Mouse (Mus musculus) gastrocnemius, adult 8-10 months (tissue): ENCODE measurements around the gene Cldn3. TPM values are rescaled to one million over a fixed set of nuclear protein-coding genes. Genes with fewer than 3 reads are reported as not detected.

Experiments used
- DNase-seq, 2 experiments: peaks; one replicate each; pipeline ENCODE4 v3.0.0; 2022; ENCODE audit warnings: low spot score in 2 of 2
- total RNA-seq, 4 experiments: library from RNA; stranded (reverse); gene quantifications; 2 replicates each; pipeline ENCODE4 v1.2.4; 2022

Cldn3 gene
- total RNA-seq, 4 experiments from 2014 or later: not detected

- no peak for DNase-seq
These were observed 16.1 kb downstream of the Cldn3 start for GRCm38 (mm10) chr5:135002151-135002550.

DNA sequence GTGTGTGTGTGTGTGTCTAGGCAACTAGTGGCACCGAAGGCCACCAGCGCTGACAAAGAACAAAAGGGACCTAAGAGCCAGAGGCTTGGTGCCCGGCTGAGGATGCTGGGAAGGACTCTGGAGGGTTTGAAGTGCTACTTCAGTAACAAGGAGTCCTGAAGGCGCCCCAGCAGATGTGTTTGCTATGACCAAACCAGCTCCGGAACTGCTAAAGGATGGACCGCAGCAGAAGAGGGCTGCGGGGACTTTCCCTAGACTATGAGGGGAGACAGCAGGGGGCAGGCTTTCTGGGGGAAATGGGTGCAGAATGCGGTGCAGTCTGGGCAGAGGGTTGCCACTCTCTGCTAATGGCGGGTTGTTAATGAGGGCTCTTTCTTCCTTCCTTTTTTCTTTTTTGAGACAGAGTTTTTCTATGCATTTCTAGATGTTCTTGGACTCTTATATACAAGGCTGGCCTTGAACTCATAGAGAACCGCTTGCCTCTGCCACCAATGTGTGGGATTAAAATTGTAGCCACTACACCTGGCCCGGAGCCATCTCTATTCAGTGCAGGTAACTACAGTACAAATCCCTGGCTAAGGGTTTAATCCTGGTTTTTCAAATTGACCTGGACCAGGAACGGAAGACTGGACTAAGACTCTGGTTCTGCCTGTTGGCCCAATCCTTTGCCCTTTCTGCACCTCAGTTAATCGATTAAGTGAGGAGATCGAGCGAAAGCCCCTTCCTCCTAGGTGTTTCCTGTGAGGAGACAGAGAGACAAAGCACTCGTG lies 22.0 kb downstream of the Cldn3 start:
- DNase-seq: no peak

DNA sequence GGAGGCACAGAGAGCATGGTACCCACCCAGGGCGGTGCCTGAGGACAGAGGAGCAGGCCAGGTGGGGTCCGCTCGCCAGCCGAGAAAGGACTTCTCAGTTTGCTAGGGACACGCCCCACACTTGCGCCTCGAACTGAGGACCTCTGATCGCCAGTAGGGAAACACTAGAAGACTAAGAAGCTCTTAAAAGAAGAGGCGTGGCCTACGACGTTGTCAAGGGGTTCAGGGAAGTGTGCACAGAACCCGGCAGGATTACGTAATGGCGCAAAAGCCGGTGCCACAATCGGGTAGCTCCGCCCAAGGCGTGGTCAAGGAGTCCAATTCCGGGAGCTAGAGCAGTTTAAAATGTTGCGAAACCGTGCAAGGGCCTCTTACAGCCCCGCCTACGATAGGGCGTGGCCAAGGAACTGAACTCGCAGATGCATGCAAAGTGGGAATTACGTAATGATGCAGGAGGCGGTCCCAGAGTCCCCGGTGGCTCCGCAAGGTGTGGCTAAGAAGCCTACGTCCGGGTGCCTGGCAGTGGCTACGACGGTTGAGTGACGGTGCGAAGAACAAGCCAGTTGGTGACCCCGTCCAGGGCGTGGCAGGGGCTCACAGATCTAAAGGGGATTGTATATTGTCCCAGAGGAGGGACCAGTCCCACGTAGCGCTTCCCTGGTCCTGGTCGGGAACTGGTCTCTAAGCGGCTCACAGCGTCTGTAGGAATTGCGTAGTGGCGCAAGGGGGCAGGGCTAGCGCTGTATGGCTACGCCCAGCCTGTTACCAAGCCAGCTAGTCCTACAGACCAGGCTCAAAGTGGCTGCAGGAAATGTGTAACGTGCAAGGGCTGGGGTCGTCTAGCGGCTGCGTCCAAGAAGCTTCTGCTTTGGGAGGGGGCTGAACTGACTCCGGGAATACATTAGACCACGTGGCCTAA lies 22.9 kb downstream of the Cldn3 start, which contains the start of gene Abhd11:
Gene Abhd11 (plus strand): TSS at position 482 of the 919 bp plus-strand sequence.
- DNase-seq: peak; percentile 98 to 99

- DNase-seq: peak; percentile 88
These were observed 23.7 kb downstream of the Cldn3 start for GRCm38 (mm10) chr5:135009590-135010319.

DNA sequence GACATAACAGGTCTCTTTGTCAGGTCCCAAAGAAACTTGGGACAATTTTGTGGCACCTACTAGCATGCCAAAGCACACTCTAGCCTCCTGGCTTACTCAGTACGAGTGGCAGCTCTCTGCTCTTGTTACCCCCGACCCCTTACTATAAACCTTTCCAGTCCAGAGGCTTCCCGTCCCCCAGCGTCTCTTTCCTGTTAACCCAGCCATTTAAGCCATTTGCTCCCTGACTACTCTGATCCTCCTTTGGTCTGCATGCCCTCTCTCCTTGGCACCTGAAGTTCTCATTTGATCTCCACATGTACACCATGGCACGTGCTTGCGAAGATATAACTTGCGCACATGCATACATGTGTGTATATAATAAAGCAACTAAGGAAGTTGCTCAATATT lies 24.3 kb downstream of the Cldn3 start:
- no peak for DNase-seq

GRCm38 (mm10) chr5:135010841-135011743 lies 25.1 kb downstream of the Cldn3 start:
- no peak for DNase-seq

GRCm38 (mm10) chr5:135011809-135012613 lies 26.0 kb downstream of the Cldn3 start:
- no peak for DNase-seq

DNA sequence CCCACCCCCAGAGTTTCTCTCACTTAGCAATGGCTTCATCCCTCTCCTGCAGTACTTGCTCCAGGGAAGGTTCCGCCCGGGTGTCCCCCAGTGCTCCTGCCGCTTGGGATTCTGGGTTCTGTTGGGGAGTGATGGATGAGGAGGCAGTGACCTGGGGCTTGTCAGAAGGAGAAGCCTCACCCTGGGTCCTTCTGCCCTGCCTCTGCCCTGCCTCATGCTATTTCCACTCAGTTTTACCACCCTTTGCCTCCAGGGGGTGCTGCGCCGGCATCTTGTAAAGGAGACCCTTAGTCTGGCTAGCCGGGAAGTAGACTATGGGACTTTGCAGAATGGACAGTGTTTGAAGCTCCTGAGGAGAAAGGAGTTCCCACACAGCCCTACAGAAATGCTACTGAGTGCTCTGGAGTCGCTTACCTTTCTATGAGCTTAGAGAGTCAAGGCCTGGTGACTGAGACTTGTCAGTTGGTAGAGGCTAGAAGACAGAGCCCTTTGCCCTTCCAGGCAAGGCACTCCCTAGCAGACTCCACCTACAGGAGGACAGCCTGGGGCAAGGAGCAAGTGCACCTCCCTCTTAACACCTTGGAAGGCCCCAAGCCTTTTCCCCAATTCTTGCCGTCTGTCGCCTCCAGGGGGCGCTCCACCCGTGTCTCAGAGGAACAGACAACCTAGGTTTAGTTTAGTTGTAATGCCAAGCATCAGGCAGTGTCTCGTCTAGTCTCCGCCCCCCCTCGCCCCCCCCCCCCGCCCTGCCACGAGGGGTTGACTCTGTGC lies 26.8 kb downstream of the Cldn3 start:
- peak; percentile 55 to 67 for DNase-seq

- DNase-seq: peak; percentile 71 to 77
These were observed 29.5 kb downstream of the Cldn3 start for GRCm38 (mm10) chr5:135015497-135015896.

DNA sequence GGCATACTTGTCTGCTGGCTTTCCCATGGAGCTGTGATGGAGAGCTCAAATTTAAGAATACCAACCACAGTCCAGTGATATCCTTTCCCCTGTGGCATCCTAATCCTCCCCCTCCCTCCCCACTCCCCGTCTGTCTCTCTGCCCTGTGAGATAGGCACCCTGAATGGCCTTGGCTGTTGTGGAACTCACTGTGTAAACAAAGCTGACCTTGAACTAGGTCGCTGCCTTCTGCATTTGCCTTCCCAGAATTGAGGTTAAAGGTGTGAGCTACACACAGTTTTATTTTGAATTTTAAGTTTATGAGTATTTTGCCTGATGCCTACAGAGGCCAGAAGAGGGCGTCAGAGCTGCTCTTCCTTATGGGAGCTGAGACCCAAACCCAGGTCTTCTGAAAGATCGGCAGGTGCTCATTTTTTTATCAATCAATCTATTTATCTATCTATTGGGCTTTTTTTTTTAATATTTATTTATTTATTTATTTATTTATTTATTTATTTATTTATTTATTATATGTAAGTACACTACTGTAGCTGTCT lies 30.3 kb downstream of the Cldn3 start:
- DNase-seq: no peak

GRCm38 (mm10) chr5:135021814-135022213 lies 35.8 kb downstream of the Cldn3 start:
- no peak for DNase-seq

DNA sequence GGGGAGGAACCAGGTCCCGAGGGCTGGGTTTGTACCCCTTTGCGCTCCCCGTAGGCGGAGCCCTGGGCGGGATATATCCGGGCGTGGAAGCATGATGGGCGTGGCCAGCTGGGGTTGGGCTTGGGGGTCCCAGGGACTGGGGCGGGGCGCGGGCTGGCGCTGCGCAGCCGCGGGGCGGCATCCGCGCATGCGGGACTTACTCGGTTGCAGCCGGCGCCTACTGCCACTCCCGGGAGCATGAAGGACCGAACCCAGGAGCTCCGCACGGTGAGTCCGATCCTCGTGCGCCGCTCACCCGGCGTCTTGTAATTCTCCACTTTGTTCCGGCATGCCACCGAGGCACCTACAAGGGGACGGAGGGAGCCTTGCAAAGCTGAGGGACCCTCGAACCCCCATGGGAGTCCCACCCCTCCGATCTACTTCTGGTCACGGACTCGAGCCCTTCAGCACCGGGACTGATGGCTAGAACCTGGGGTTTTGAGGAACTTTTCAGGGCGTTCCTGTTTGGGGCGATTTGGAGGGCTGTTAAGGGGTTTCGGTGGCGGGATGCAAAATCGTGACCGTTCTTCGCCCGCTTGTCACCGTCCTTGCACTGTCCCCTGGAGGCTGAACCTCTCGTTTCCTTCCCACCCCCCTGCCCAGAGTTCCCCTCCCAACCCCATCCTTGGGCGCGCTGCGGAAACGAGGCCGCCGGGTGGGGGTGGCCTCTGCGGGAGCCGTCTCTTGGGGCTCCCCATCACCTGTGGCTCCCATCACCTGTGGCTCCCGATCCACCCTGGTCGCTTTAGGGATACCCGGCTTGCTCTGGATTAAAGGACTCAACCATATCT lies 37.5 kb downstream of the Cldn3 start, which contains the start of gene Stx1a:
Gene Stx1a (plus strand): TSS at position 139 of the 830 bp plus-strand sequence.
- peak; percentile 74 to 85 for DNase-seq

DNA sequence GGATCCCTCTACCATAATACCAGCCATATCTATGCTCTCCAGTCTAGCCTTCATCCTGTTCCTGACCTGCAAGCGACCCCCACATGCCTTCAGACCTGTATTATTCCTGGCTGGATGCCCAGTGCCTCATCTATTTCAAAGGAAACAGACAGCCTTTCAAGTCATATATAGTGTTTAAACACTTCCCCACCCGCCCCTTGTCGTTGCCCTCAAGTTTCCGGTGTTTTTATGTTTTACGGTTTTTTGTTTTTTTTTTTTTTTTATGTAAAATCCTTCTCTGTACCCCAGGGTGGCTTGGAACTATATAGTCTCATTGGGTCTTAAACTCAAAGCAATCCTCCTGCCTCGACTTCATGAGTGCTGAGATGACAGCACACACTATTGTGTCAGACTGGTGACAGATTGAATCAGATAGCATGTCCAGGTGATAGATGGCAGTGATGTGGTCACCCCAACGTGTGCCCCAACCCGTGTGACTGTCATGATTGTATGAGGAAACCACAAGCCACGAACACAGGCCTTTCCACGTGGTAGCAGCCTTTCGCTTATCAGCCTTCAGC lies 38.7 kb downstream of the Cldn3 start:
- DNase-seq: no peak

- DNase-seq: no peak
These were observed 39.9 kb downstream of the Cldn3 start for GRCm38 (mm10) chr5:135025899-135026298.

- no peak for DNase-seq
These were observed 43.2 kb downstream of the Cldn3 start for GRCm38 (mm10) chr5:135029007-135029854.

- no peak for DNase-seq
These were observed 46.6 kb downstream of the Cldn3 start for GRCm38 (mm10) chr5:135032581-135032980.
